Mouse (Mus musculus) heart, embryonic 10.5 days (tissue): ENCODE measurements at regions not wholly inside any gene's neighbourhood (a gene's known extent, or its start where the extent isn't known, plus 50 kb on each side); places are given as distances from the start of the nearest gene placed in this dataset.

ENCODE experiments used
- DNase-seq: peaks from one replicate; pipeline ENCODE4 v3.0.0-alpha.2; 2017; ENCODE audit warnings: low spot score
- H3K27ac ChIP-seq: fragments of 300-500 bp; sonication (generic); 2 replicates; pipeline ENCODE4 v1.5.1; 2016; ENCODE audit warnings: mild to moderate bottlenecking
- H3K27me3 ChIP-seq: fragments of 300-500 bp; sonication (generic); 2 replicates; pipeline ENCODE4 v1.6.1; 2016; ENCODE audit warnings: mild to moderate bottlenecking; ENCODE audit not compliant: poor library complexity, insufficient read depth, severe bottlenecking
- H3K36me3 ChIP-seq: fragments of 300-500 bp; sonication (generic); 2 replicates; pipeline ENCODE4 v1.6.1; 2016; ENCODE audit warnings: mild to moderate bottlenecking, moderate library complexity
- H3K4me1 ChIP-seq: fragments of 300-500 bp; sonication (generic); 2 replicates; pipeline ENCODE4 v1.6.1; 2016; ENCODE audit warnings: mild to moderate bottlenecking
- H3K4me3 ChIP-seq: fragments of 300-500 bp; sonication (generic); 2 replicates; pipeline ENCODE4 v1.5.1; 2016; ENCODE audit warnings: mild to moderate bottlenecking, moderate library complexity
- H3K9me3 ChIP-seq: fragments of 300-500 bp; sonication (generic); 2 replicates; pipeline ENCODE4 v1.6.1; 2016; ENCODE audit warnings: mild to moderate bottlenecking, moderate library complexity
- WGBS: fragments of 180-500 bp; shearing (Covaris S2); methylation state at CpG from one replicate; pipeline ENCODE4 v1.1.7; 2016; 5-methylcytosine and 5-hydroxymethylcytosine counted together

DNA sequence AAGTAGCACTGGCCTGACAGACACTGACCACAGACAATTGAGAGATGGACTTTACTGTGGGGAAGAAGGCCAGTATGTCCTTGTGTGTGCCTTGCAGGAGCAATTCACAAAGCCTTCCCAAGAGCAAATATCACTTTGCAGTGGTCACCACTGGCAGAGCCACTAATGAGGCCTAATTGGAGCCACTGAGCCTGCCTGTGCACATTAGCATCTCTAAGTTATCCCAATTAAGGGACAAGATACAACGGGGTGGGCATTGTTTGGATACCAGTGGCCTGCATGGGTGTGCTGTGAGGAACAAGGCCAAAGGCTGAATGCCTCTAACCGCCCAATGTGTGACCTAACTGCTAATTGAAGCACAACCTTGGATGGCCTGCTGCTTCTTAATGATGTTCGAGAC, 433.4 kb upstream of the Ptbp2 start:
- no peaks in the 10 kb centered on the region for H3K9me3 ChIP-seq
- H3K36me3 ChIP-seq = no peaks in the 10 kb centered on the region
- 67% methylated on average over 3 of the region's 3 CpGs for WGBS
- no peak overlapping the region for H3K4me3 ChIP-seq
- no peaks in the 10 kb centered on the region for H3K4me1 ChIP-seq
- no peaks in the 10 kb centered on the region for H3K27me3 ChIP-seq
- no peak overlapping the region for H3K27ac ChIP-seq
- no peak for DNase-seq

DNA sequence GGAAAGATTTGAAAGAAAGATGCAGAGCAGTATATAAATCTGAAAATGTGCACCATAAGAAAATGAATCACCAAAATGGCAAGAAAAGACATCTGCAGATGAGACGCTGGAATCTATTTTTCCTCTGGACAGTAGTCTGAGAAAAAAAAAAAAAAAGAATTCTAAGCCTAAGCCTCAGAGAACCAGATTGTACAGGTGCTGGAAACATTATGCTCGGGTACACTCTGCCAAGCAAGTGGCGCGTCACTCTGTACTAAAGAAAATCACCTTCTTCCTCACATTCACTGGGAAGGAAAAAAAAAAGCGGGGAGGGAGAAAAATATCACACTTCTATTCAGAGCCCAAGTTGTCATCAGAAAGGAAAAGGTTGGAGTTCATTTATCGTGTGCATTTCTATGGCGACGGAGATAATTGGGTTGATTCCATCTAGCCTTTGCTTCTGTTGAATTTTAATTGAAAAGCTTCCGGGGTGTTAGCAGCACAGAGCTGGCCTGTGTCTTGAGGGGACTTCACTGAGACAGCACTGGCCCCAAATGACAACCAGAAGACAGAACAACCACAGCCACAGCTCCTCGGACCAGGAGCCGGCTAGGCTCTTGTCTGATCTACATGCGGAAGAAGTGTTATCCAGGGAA, 430.5 kb upstream of the Ptbp2 start:
- no peak for DNase-seq
- 79% methylated on average over 12 of the region's 12 CpGs for WGBS

DNA sequence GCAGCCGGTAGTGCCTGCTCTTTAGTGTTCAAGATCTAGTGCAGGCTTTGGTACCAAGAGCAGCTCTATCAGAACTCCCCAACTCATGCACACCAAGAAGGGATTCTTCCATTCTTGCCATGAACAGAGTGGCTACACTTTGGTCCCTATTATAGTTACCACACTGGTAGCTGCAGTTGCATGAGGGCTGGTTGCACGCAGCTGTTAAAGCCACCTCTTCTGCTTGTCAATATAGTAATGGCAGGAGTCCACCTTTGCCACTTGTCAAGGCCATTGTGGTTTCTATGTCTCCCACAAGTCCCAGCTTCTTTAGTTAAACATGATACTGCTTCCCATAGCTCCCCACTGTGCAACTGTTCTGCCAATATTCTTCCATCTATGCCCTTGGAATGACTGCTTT, 415.1 kb upstream of the Ptbp2 start:
- no peak for DNase-seq
- no peaks in the 10 kb centered on the region for H3K36me3 ChIP-seq
- H3K9me3 ChIP-seq = no peaks in the 10 kb centered on the region
- no peak overlapping the region for H3K4me3 ChIP-seq
- WGBS = 85% methylated on average over 2 of the region's 2 CpGs
- H3K4me1 ChIP-seq = no peaks in the 10 kb centered on the region
- no peak overlapping the region for H3K27ac ChIP-seq
- no peaks in the 10 kb centered on the region for H3K27me3 ChIP-seq

More for the DNA sequence above, 430.5 kb upstream of the Ptbp2 start:
- Histone ChIP-seq H3K9me3 (no peaks in the 10 kb centered on the region), H3K4me1 (no peaks in the 10 kb centered on the region), H3K27me3 (no peaks in the 10 kb centered on the region), H3K4me3 (no peak overlapping the region), H3K36me3 (no peaks in the 10 kb centered on the region), H3K27ac (no peak overlapping the region)

DNA sequence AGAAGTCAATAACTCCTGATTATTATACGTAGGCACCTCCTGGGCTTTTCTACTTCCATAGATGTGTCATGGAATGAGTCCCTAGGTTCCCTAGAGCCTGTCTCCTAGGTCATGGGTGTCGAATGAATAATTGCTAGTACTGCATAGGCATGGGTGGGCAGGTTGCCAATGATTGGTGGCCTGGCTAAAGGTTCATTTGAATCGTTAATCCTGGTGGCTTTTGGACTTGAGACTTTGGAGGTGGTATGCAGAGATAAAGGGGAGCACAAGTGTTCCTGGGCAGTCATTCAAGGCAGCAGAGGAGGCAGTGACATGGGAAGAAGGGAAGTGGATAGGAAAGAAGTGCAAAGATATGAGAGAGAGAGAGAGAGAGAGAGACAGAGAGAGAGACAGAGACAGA, 410.2 kb upstream of the Ptbp2 start:
- no peaks in the 10 kb centered on the region for H3K27me3 ChIP-seq
- H3K9me3 ChIP-seq = no peaks in the 10 kb centered on the region
- H3K36me3 ChIP-seq = no peaks in the 10 kb centered on the region
- 0 out of 2 replicates have a peak, but pooled peaks cover 2% of the 10 kb centered on the region for H3K4me1 ChIP-seq
- WGBS = 71% methylated on average over 3 of the region's 3 CpGs
- H3K4me3 ChIP-seq = no peak overlapping the region
- no peak for DNase-seq
- no peak overlapping the region for H3K27ac ChIP-seq

DNA sequence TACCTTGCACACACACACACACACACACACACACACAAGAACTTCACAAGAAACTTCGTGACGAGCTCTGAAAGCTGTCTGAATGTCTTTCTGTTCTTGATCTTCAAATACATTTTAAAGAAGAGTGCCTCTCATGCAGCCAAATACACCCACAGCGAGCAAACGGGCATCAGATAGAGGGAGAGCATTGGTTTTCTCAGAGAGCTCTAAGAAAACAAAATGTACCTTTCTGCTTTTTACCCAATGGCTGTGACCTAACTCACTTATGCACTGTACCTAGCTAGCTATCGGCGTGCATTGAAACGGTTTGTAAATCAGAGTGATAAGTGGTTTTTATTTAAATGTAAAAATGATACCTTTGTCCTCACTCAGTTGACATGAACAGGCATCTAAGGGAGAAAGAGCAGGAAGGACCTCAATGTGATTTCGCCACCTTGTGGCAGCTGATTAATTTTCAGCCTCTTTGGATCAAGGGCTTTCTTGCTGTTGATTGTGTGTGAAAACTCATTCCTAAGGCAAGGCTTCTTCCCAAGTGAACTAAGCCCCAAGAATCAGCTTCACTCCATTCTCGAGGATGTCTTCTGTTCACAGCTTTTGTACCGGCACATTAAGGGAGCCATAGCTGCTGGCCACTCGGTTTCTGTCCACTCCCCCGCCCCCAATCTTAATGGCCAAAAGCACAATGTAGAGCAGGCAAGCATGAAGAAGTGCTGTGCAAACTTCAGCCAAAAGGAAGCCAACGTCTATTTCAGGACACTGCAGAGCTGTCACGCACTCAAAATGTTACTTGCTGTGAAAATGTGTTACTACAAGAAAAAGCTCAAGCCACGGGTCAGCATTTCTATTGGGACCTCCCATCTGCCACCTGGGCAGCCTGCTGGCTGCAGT, 408.4 kb upstream of the Ptbp2 start:
- Histone ChIP-seq H3K9me3 (no peaks in the 10 kb centered on the region), H3K27ac (no peak overlapping the region), H3K4me3 (no peak overlapping the region), H3K36me3 (no peaks in the 10 kb centered on the region), H3K4me1 (0 out of 2 replicates have a peak, but pooled peaks cover 2% of the 10 kb centered on the region), H3K27me3 (no peaks in the 10 kb centered on the region)
- 42% methylated on average over 15 of the region's 15 CpGs for WGBS
- DNase-seq = peak; percentile 78

DNA sequence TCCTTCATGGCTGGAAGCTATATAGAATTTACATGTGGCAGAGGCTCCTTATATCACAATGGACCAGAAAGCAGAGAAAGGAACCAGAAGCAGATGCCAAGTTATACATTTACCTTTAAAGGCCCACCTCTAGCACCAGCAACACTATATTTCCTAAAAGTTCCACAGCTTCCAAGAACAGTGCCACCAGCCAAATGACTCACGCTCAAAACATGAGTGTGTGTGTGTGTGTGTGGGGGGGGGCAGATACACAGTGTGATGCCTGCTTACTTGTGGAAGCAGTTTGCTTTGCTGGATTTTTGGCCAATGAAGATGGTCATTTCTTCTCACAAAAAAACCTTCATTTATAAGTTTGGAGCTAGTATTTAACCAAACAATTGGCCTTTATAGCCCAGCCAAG, 405.3 kb upstream of the Ptbp2 start:
- DNase-seq = no peak
- H3K27me3 ChIP-seq = no peaks in the 10 kb centered on the region
- H3K4me1 ChIP-seq = 0 out of 2 replicates have a peak, but pooled peaks cover 2% of the 10 kb centered on the region
- no peak overlapping the region for H3K4me3 ChIP-seq
- H3K27ac ChIP-seq = no peak overlapping the region
- H3K9me3 ChIP-seq = no peaks in the 10 kb centered on the region
- WGBS = 88% methylated on average over 1 of the region's 1 CpGs
- no peaks in the 10 kb centered on the region for H3K36me3 ChIP-seq

DNA sequence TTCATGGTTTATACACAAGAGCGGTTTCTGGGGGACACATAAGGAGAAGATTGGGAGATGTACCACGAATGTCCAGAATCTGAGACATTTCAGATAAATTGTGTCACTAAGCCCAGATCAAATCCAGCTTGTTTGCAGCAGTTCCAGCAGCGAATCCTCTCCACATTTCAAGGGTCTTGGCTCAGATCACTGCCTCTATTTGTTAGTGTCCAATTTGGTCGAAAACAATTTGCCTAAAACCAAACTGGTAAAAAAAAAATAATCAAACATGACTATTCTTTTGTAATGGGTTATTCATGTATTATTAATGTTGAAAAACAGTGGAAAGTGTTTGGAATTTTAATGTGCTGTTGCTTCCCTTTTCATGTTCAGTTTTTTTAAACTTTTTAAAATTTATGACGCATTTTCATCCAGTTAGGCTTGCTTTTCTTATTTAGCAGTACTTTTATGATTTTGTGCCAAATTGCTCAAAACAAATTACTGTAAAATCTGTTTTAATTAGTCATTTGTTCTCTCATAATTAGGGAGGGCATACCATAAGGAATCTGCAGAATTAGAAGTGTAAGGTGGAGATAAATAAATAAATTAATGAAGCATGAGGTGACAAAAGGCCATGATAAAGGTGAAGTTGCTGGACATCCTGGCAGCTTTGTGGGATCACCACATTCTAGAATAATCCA, 396.8 kb upstream of the Ptbp2 start:
- no peaks in the 10 kb centered on the region for H3K9me3 ChIP-seq
- H3K4me1 ChIP-seq = no peaks in the 10 kb centered on the region
- DNase-seq = no peak
- H3K36me3 ChIP-seq = no peaks in the 10 kb centered on the region
- no peak overlapping the region for H3K4me3 ChIP-seq
- H3K27me3 ChIP-seq = no peaks in the 10 kb centered on the region
- H3K27ac ChIP-seq = no peak overlapping the region
- 89% methylated on average over 5 of the region's 5 CpGs for WGBS

DNA sequence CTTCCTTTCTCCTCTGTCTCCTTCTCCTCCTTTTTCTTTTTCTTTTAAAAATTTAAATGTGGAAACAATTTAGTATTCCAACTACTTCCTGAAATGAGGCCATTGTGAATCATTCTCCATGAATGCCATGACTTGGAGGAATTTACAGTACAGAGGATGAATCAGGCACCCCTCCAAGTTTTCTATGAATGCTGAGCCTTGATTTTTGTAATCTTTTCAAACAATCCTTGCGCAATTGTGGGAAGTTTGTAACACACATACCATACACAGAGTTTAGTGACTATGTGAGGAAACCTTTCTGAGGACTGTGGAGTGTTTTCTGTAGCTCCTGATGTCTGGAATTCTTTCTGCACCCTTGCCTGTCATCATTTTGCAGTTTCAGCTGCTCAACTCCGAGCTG, 391.4 kb upstream of the Ptbp2 start:
- WGBS = 48% methylated on average over 2 of the region's 2 CpGs
- Histone ChIP-seq H3K4me1 (no peaks in the 10 kb centered on the region), H3K27ac (no peak overlapping the region), H3K27me3 (no peaks in the 10 kb centered on the region), H3K36me3 (no peaks in the 10 kb centered on the region), H3K9me3 (no peaks in the 10 kb centered on the region), H3K4me3 (no peak overlapping the region)
- no peak for DNase-seq
